Comparison of ENCODE assay signal across 11 mouse cellular contexts in genomic region chr14:122477971-122478573, GRCm38 (mm10). TPM values are rescaled to one million over a fixed set of nuclear protein-coding genes. Genes with fewer than 3 reads are reported as not detected.
DNase-seq lines count a peak whose midpoint lies in the region; ATAC-seq and TF ChIP-seq lines count a peak whose summit lies in the region.
"Had no signal": no experiment of that assay in that cellular context is flagged by ENCODE, and none has a peak within 500 bp of the region (broad histone marks: within the 10 kb centered on the region; RNA-seq: fewer than 3 reads in every experiment).

No protein-coding gene starts in this region.

- peak overlapping the region; percentile 56 for H3K4me2 ChIP-seq in hindbrain, embryonic 13.5 days
- peak overlapping the region; percentile 57 for H3K4me2 ChIP-seq in midbrain, embryonic 15.5 days
- H3K4me2 ChIP-seq: heart, embryonic 15.5 days had no signal

- intact Hi-C loops in gastrocnemius, adult 2 months (cut with DNase I): loop anchor here (10.0 kb wide), 1 partner anchor 253 kb away; no protein-coding TSS in a partner anchor

- H3K9me3 ChIP-seq in hindbrain, embryonic 13.5 days: no peaks in the 10 kb centered on the region
- no peaks in the 10 kb centered on the region for H3K9me3 ChIP-seq in midbrain, embryonic 15.5 days
- H3K9me3 ChIP-seq: heart, embryonic 15.5 days had no signal

- TF ChIP-seq POLR2A in cortical plate, adult 2 months (IDR thresholded peaks at IDR 0.05; ENCODE audit: extremely low read depth, insufficient read depth, low read length): no peak

- H3K4me1 ChIP-seq in cortical plate, adult 2 months (ENCODE audit: control insufficient read depth, insufficient read depth, low read length): no peaks in the 10 kb centered on the region
- peaks cover 35% of the 10 kb centered on the region for H3K4me1 ChIP-seq in hindbrain, embryonic 13.5 days (replicated peaks)
- peaks cover 14% of the 10 kb centered on the region for H3K4me1 ChIP-seq in midbrain, embryonic 15.5 days

- peak overlapping the region; percentile 93 for H3K27ac ChIP-seq in cortical plate, adult 2 months (ENCODE audit: insufficient read depth, low read length)
- H3K27ac ChIP-seq in hindbrain, embryonic 13.5 days: peak overlapping the region; percentile 87
- H3K27ac ChIP-seq in midbrain, embryonic 15.5 days: peak overlapping the region; percentile 96
- no peak overlapping the region for H3K27ac ChIP-seq in gastrocnemius, adult 2 months
- H3K27ac ChIP-seq: heart, embryonic 15.5 days had no signal

- ATAC-seq in hindbrain, embryonic 13.5 days (ENCODE audit: low FRiP score): no peak
- no peak for ATAC-seq in midbrain, embryonic 15.5 days (replicated peaks)

- peak overlapping the region; percentile 87 for H3K9ac ChIP-seq in hindbrain, embryonic 13.5 days
- H3K9ac ChIP-seq in midbrain, embryonic 15.5 days: peak overlapping the region; percentile 56
- H3K9ac ChIP-seq: heart, embryonic 15.5 days had no signal

- H3K27me3 ChIP-seq in hindbrain, embryonic 13.5 days: peaks cover 68% of the 10 kb centered on the region
- peaks cover 25% of the 10 kb centered on the region for H3K27me3 ChIP-seq in midbrain, embryonic 15.5 days (replicated peaks)

- WGBS in hindbrain, embryonic 13.5 days: 1% methylated on average over 9 of the region's 9 CpGs
- WGBS in midbrain, embryonic 15.5 days: 3% methylated on average over 9 of the region's 9 CpGs

- TF ChIP-seq CTCF in cortical plate, adult 2 months (IDR thresholded peaks at IDR 0.05; ENCODE audit: extremely low read depth, insufficient read depth, low read length): no peak
- TF ChIP-seq CTCF in gastrocnemius, adult 2 months (IDR thresholded peaks at IDR 0.05): no peak

- peak; percentile 19 for DNase-seq in cerebellum, adult 9-11 months
- DNase-seq in cerebellum, postnatal 4 days (ENCODE audit: low spot score in 2 of 2): no peak
- DNase-seq in urinary bladder, postnatal 14 days (ENCODE audit: low spot score): no peak
- DNase-seq in gastrocnemius, adult 8-10 months (ENCODE audit: low spot score in 2 of 2): no peak
- no peak for DNase-seq in gastrocnemius, adult 2 months
- DNase-seq: layer of hippocampus, adult 9-11 months had no signal

- peak overlapping the region; percentile 55 for H3K4me3 ChIP-seq in cortical plate, adult 2 months (ENCODE audit: insufficient read depth, low read length)
- peak overlapping the region; percentile 58 for H3K4me3 ChIP-seq in hindbrain, embryonic 13.5 days
- peak overlapping the region; percentile 48 for H3K4me3 ChIP-seq in midbrain, embryonic 15.5 days
- H3K4me3 ChIP-seq in gastrocnemius, adult 2 months: no peak overlapping the region
- H3K4me3 ChIP-seq: heart, embryonic 15.5 days had no signal

- no peaks in the 10 kb centered on the region; the same call in 1 of the 2 replicates for H3K36me3 ChIP-seq in hindbrain, embryonic 13.5 days
- H3K36me3 ChIP-seq in midbrain, embryonic 15.5 days (replicated peaks): no peaks in the 10 kb centered on the region
- H3K36me3 ChIP-seq: heart, embryonic 15.5 days had no signal

RNA-seq across cellular contexts. Expression of gene Zic2, which starts 2.8 kb away (rescaled TPM):
- 11.1 and 11.9 TPM in 2 replicates for polyA plus RNA-seq in cortical plate, adult 2 months (2012; rRNA removed)
- 9.3 and 13.7 TPM in 2 replicates for polyA plus RNA-seq in hindbrain, embryonic 13.5 days (2015; fragmentation: Nextera tagmentation; extraction: Ambion mirVana)
- polyA plus RNA-seq in midbrain, embryonic 15.5 days (2015; fragmentation: Nextera tagmentation; extraction: Ambion mirVana): 9.6 and 9.9 TPM in 2 replicates
- not detected for total RNA-seq in gastrocnemius, adult 8-10 months (2022)
- not detected for total RNA-seq in gastrocnemius, adult 2 months (2021)
- polyA plus RNA-seq: heart, embryonic 15.5 days; liver, embryonic 16.5 days had no signal

RNA-seq across cellular contexts. Expression of gene Gm10837, which starts 12.3 kb away (rescaled TPM):
- polyA plus RNA-seq in cortical plate, adult 2 months (2012; rRNA removed): 0.08 TPM in 1 of 2 replicates, not detected in the other
- polyA plus RNA-seq in hindbrain, embryonic 13.5 days (2015; fragmentation: Nextera tagmentation; extraction: Ambion mirVana): 0.41 and 0.74 TPM in 2 replicates
- polyA plus RNA-seq in midbrain, embryonic 15.5 days (2015; fragmentation: Nextera tagmentation; extraction: Ambion mirVana): 0.51 and 0.77 TPM in 2 replicates
- total RNA-seq in gastrocnemius, adult 8-10 months (2022): not detected
- not detected for total RNA-seq in gastrocnemius, adult 2 months (2021)
- polyA plus RNA-seq: heart, embryonic 15.5 days; liver, embryonic 16.5 days had no signal

RNA-seq across cellular contexts. Expression of gene Zic5, which starts 12.6 kb away (rescaled TPM):
- 2.8 and 3.3 TPM in 2 replicates for polyA plus RNA-seq in cortical plate, adult 2 months (2012; rRNA removed)
- 10.9 and 13.9 TPM in 2 replicates for polyA plus RNA-seq in hindbrain, embryonic 13.5 days (2015; fragmentation: Nextera tagmentation; extraction: Ambion mirVana)
- polyA plus RNA-seq in midbrain, embryonic 15.5 days (2015; fragmentation: Nextera tagmentation; extraction: Ambion mirVana): 13.0 and 14.0 TPM in 2 replicates
- total RNA-seq in gastrocnemius, adult 8-10 months (2022): not detected
- not detected for total RNA-seq in gastrocnemius, adult 2 months (2021)
- polyA plus RNA-seq: liver, embryonic 16.5 days had no signal

RNA-seq across cellular contexts. Expression of gene Gm5089, which starts 27.2 kb away (rescaled TPM):
- 0.13 and 0.17 TPM in 2 replicates for polyA plus RNA-seq in cortical plate, adult 2 months (2012; rRNA removed)
- polyA plus RNA-seq in hindbrain, embryonic 13.5 days (2015; fragmentation: Nextera tagmentation; extraction: Ambion mirVana): 1.8 and 3.0 TPM in 2 replicates
- polyA plus RNA-seq in midbrain, embryonic 15.5 days (2015; fragmentation: Nextera tagmentation; extraction: Ambion mirVana): 0.91 and 1.1 TPM in 2 replicates
- not detected for total RNA-seq in gastrocnemius, adult 8-10 months (2022)
- total RNA-seq in gastrocnemius, adult 2 months (2021): not detected
- polyA plus RNA-seq: heart, embryonic 15.5 days; liver, embryonic 16.5 days had no signal

RNA-seq across cellular contexts. Expression of gene Pcca, which starts 56.1 kb away (rescaled TPM):
- 34.9 and 39.2 TPM in 2 replicates for polyA plus RNA-seq in cortical plate, adult 2 months (2012; rRNA removed)
- polyA plus RNA-seq in hindbrain, embryonic 13.5 days (2015; fragmentation: Nextera tagmentation; extraction: Ambion mirVana): 26.7 and 29.7 TPM in 2 replicates
- 26.7 and 27.0 TPM in 2 replicates for polyA plus RNA-seq in midbrain, embryonic 15.5 days (2015; fragmentation: Nextera tagmentation; extraction: Ambion mirVana)
- 10 to 100 TPM; 39.4 to 45.6 (median 43.6) TPM for total RNA-seq in gastrocnemius, adult 8-10 months (2022)
- 10 to 100 TPM; 37.7 to 58.5 TPM for total RNA-seq in gastrocnemius, adult 2 months (2021)
